Mouse (Mus musculus) ovary, adult 18-20 months (tissue): ENCODE results near the gene Rps27.

Source experiments
- DNase-seq: peaks from one replicate; pipeline ENCODE4 v3.0.0; 2022; ENCODE audit warnings: low spot score, mixed read lengths

The Rps27 gene

DNA sequence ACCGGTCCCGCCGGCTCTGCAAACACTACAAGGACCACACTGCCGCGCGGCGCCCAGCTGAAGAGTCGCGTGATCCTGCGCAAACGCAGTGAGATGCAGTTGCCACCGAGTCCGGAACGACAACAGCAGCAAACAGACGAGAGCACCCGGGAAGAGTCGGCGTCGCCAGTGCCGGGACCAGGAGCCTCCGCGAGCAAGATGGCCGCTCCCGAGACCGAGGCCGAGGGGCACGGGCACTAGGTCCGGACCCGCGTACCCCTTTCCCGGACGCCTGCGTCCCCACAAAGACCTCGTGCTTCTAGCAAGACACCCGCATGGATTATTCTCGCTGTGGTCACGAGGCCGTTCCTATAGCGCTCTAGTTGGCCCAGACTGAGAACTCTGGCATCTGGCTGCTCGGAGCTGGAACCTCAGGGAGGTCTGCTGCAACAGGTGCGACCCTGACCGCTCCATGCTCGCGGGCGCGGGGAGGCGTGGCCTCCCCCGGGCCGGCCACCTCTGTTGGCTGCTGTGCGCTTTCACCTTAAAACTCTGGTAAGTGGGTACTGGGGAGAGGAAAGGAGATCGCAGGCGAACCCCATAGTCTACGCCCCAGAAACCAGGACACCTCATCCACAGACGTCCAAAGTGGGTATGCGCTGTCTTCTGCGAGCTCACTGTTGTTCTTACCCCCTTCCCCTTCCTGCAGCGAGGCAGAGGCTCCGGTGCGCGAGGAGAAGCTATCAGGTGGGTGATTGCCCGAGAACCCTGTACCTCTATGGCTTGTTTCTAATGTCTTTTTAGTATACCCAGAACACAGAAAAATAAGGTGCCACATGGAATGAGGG, 18.3 kb upstream of the Rps27 start, which contains the start of gene Jtb:
TSS of gene Jtb (plus strand) at position 91 of the 827 bp plus-strand sequence.
- peak; percentile 92 for DNase-seq

- DNase-seq = no peak
Measured at GRCm38 (mm10) chr3:90231075-90231474, 17.6 kb upstream of the Rps27 start.

- no peak for DNase-seq
Measured at GRCm38 (mm10) chr3:90224331-90224730, 10.9 kb upstream of the Rps27 start.

GRCm38 (mm10) chr3:90222941-90223340, 9.5 kb upstream of the Rps27 start:
- no peak for DNase-seq

GRCm38 (mm10) chr3:90222455-90222854, 9.0 kb upstream of the Rps27 start:
- no peak for DNase-seq

DNA sequence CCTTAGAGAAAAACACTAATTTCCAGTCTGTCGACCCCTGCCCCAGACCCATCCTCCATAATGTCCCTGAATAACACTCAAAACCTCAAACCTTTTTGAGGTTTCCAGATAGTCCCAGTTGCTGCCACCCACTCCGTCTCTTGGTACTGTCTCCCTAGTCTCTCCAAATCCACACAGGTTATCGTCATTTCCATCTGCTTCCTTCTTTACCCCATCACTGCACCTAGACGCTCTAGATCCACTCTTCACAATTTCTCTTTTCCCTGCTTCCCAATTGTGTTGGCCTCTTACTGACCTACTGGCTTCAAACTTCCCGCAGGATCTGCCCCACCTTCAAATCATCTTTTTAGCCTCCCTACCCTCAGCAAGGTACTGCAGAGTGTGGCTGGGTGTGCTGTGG, 7.7 kb upstream of the Rps27 start:
- no peak for DNase-seq

GRCm38 (mm10) chr3:90220531-90220951, 7.1 kb upstream of the Rps27 start:
- DNase-seq = peak; percentile 81

DNA sequence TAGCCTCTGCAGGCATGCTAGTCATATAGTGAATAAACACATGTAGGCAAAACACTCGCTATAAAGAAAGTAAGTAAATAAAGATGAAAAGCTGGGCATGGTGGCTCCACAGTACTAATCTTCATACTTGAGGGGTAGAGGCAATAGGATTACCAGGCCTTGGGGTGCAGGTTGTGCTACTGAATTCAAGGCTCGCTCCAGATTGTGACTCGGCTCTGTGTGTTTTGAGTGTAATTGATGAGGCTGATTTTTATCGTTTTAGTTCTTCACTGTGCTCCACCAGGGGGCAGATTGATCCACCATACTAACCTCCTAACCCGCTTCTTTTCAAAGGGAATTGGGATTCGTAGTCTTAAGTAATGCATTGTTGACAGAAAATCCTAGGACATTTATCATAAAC, 6.6 kb upstream of the Rps27 start:
- DNase-seq = no peak

- DNase-seq = no peak
Measured at GRCm38 (mm10) chr3:90215825-90216380, 2.5 kb upstream of the Rps27 start.

DNA sequence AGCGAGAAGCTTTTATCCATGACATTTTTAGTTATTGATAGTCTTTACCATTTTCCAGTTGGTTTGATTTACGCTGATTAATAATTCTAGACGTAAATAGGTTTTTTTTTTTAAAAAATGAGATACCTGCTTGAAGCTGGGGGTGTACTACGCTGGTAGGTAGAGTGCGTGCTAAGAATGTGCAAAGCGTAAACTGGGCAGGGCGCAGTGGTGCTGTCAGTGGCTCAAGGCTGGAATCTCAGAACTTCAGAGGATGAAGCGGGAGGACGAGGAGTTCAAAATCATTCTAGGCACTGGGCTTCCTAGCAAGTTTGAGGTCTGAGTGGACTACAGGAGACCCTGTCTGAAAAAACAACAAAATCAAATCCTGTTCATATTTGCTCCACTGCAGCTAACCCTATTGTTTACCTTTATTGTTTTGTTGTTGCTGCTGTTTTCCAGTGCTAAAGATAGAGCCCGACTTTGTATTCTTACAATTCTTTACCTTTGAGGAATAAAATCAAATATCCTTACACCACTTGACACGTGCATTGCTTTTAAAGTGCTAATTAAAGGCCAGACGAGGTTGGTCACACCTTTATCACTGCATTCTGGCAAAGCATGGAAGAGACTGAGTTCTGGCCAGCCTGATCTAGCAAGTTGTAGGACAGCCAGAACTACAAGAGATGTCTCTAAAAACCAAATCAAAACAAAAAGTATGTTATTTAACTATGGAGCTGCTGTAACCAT, 669 bp upstream of the Rps27 start:
- DNase-seq = no peak

DNA sequence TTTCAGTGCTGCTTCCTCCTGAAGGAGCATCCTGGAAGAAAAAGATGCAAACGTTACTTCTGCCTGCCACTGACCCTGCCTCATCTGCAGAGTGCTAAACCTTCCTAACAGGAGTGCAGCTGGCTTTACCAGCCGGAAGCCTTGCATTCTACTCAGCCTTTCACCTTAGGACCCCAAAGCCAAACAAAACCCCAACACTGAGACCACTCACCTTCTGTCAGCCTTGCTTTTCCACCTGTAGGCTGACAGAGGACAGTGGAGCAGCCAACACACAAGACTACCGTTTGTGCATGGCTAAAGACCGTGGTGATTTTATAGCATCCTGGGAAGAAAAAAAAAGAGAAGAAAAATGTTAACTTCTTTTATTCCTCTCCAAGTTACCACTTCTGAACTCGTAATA, 728 bp downstream of the Rps27 start:
- DNase-seq = no peak

- no peak for DNase-seq
Measured at GRCm38 (mm10) chr3:90211475-90212398, 1.7 kb downstream of the Rps27 start.

GRCm38 (mm10) chr3:90209908-90210566, 3.4 kb downstream of the Rps27 start:
- no peak for DNase-seq

- no peak for DNase-seq
Measured at GRCm38 (mm10) chr3:90208662-90209061, 4.8 kb downstream of the Rps27 start.

- no peak for DNase-seq
Measured at GRCm38 (mm10) chr3:90204582-90204981, 8.9 kb downstream of the Rps27 start.

DNA sequence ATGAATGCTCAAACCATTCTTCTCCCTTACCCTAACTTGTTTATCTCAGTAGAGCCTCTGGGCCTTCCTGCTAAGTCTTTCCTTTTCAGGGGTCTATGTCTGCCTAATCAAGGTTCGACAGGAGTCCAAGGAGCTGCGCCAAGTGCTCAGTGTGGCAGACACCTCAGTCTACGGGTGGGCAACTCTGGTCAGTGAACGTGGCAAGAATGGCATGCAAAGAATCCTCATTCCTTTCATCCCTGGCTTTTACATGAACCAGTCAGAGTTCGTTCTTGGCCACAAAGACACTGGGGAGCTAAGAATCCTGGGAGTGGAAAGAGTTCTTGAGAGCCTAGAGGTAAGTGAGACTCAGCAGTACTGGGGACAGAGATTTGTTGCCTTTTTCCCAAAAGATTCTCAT, 9.8 kb downstream of the Rps27 start:
- DNase-seq = no peak

DNA sequence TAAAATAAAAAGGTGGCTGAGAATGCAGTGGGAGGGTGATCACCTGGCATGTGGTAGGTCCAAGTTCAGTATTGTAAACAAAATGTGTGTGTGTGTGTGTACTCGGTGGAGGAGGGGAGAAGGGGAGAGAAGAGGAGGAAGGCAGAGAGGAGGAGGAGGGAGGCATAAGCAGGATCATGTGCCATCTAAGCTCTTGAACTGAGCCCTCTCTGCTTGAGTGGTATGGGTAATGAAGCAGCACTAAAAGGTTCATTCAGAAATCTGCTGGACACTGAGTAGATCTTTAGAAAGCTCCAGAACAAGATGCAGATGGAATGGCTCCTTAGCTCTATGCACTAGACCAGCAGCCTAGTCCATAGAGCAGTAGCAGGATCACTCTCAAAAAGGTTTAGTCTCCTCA, 10.6 kb downstream of the Rps27 start:
- DNase-seq = no peak

GRCm38 (mm10) chr3:90197548-90197947, 15.9 kb downstream of the Rps27 start:
- DNase-seq = no peak

DNA sequence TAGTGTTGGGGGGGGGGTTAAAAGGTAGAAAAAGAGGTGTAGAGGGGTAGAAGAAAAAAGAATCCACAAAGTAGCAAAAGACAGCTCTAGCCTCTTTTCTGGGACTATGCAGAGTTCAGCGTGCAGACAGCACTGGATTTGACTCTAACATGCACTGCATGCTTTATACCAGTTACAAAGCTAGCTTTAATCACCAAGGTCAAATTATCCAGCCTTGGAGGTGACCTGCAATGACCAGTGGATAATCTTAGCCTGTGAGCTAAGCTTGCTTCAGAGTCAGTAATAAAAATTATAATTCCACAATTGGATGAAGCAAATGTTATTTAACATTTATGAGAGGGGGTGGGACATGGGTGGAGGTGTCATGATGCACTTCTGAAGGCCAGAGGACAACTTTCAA, 17.8 kb downstream of the Rps27 start:
- DNase-seq = no peak

GRCm38 (mm10) chr3:90194759-90195158, 18.7 kb downstream of the Rps27 start:
- DNase-seq = no peak

DNA sequence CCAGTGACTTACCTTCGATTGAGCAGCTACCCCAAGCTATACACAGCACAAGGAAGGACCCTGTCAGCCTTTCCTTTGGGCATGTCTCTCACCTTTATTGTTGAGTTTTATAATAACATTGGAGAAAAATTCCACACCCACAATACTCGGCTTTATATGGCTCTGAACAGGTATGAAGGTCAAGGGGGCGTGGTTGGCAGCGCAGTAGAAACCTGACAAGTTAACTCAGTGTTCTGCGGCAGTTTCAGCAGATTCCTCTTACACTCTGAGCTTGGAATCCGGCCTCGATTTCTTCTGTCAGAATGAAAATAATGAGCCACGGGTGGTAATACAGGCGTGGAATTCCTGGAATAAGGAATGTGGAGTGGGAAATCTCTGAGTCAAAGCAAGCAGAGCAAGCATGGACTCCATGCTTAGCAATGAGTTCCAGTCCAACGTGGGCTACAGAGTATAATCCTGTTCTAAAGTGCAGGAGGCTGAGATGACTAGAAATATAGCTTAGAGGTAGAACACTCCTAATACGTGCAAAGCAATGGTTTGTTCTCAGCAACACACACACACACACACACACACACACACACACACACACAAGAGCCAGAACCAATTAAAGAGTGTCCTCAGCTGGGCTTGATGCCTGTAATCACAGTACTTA, 22.5 kb downstream of the Rps27 start:
- DNase-seq = no peak
